Mouse (Mus musculus): ENCODE data around the gene Trip10. TPM values are rescaled to one million over a fixed set of nuclear protein-coding genes. Genes with fewer than 3 reads are reported as not detected.
A peak's percentile ranks its signal among the peaks of the same experiment; 100 is the strongest.

Gene Trip10
- total and polyA plus RNA-seq, 3 experiments = 21.5 to 40.0 (median 22.9) TPM

DNA sequence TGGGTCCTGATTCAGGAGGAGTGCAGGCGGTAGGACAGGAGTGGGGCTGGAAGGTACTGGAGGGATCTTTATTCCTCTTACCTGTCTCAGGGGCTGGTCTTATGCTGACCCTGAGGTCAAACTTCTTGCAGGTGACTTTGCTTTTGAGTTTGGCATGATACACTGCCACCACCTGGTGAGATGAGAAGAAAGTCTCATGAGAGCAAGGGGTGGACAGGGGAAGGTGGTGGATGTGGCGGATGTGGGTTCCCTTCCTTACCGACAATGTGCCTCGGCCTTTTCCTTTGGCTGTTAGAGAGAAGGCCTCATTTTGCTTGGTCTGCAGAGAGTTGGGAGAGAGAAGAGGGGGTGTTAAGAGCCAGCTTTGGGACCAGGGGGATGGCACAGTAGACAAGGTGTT is 39.9 kb upstream of the Trip10 start:
- Histone ChIP-seq H3K79me2 (replicated peaks; ENCODE audit: control insufficient read depth, extremely low read depth, insufficient read depth, poor library complexity, severe bottlenecking) (no peaks in the 10 kb centered on the region), H3K4me2 (ENCODE audit: insufficient read depth, low read depth, poor library complexity, severe bottlenecking) (no peak overlapping the region), H3K9me3 (replicated peaks; ENCODE audit: low read length) (no peaks in the 10 kb centered on the region), H3K4me3 (replicated peaks in 1 of 3; ENCODE audit: low read depth in 2 of 3, low read length in 2 of 3, poor library complexity in 1 of 3) (no peak overlapping the region), H3K4me1 (ENCODE audit: control insufficient read depth in 1 of 2, insufficient read depth in 2 of 2) (peaks cover 6 to 17% of the 10 kb centered on the region in 2 experiments), H3K27me3 (replicated peaks) (peaks cover 2% of the 10 kb centered on the region), H3K27ac (ENCODE audit: insufficient read depth, low read depth) (no peak overlapping the region), H3K36me3 (replicated peaks in 1 of 2; ENCODE audit: control insufficient read depth in 1 of 2, insufficient read depth in 1 of 2, low read length in 1 of 2) (no peaks in the 10 kb centered on the region), H3K9ac (ENCODE audit: insufficient read depth, low read depth) (no peak overlapping the region)
- dilution Hi-C loops (cut with MboI; ENCODE audit: extremely low pct_ligation_motif_present, extremely low pct_unique_long_range_greater_than_20kb, low sequenced_read_pairs) (no loop called here), in situ Hi-C loops (cut with MboI; ENCODE audit: low pct_ligation_motif_present, low pct_unique_long_range_greater_than_20kb, low sequenced_read_pairs) (loop anchor here (10.0 kb wide), 1 partner anchor 215 kb away; the partner anchor contains the start of genes Alkbh7 and Clpp)
- no peak for DNase-seq (ENCODE audit: extremely low read depth)
- no peak for TF ChIP-seq KAT2A (IDR thresholded peaks at IDR 0.05; ENCODE audit: insufficient replicate concordance, low read length)
- peak; percentile 74 for TF ChIP-seq RAD21 (IDR thresholded peaks at IDR 0.05; ENCODE audit: low read depth, low read length)
- no peak for TF ChIP-seq NRF1 (IDR thresholded peaks at IDR 0.05; ENCODE audit: low read depth, low read length)
- no peak for TF ChIP-seq TBP (conservative IDR thresholded peaks at IDR 0.05; ENCODE audit: low read depth, low read length)
- no peak for TF ChIP-seq MAX (IDR thresholded peaks at IDR 0.05; ENCODE audit: low read length)
- no peak for TF ChIP-seq EP300 (IDR thresholded peaks at IDR 0.05; ENCODE audit: low read length)
- TF ChIP-seq USF2 (conservative IDR thresholded peaks at IDR 0.05; ENCODE audit: low read depth, low read length) = no peak
- TF ChIP-seq JUN (IDR thresholded peaks at IDR 0.05; ENCODE audit: insufficient read depth, low read depth, low read length) = no peak
- peak; percentile 87 for TF ChIP-seq SMC3 (IDR thresholded peaks at IDR 0.05; ENCODE audit: low read depth, low read length)
- TF ChIP-seq SIN3A (IDR thresholded peaks at IDR 0.05; ENCODE audit: low read length) = 0 out of 2 replicates have a peak, but pooled peaks have one; percentile 28
- peak; percentile 13 to 78; a peak in 3 of 4 replicates for TF ChIP-seq CTCF (conservative IDR thresholded peaks at IDR 0.05 in 1 of 2, IDR thresholded peaks at IDR 0.05 in 1 of 2; ENCODE audit: low read depth in 2 of 2, low read length in 2 of 2)
- peak; percentile 43; the same call in 1 of the 2 replicates for TF ChIP-seq BHLHE40 (IDR thresholded peaks at IDR 0.05; ENCODE audit: low read depth, low read length)
- 0 out of 2 replicates have a peak, but pooled peaks have one; percentile 38 for TF ChIP-seq NELFE (IDR thresholded peaks at IDR 0.05; ENCODE audit: low read depth, low read length)
- no peak for TF ChIP-seq ETS1 (conservative IDR thresholded peaks at IDR 0.05; ENCODE audit: low read depth, low read length)
- no peak for TF ChIP-seq TCF12 (IDR thresholded peaks at IDR 0.05; ENCODE audit: low read depth, low read length)

DNA sequence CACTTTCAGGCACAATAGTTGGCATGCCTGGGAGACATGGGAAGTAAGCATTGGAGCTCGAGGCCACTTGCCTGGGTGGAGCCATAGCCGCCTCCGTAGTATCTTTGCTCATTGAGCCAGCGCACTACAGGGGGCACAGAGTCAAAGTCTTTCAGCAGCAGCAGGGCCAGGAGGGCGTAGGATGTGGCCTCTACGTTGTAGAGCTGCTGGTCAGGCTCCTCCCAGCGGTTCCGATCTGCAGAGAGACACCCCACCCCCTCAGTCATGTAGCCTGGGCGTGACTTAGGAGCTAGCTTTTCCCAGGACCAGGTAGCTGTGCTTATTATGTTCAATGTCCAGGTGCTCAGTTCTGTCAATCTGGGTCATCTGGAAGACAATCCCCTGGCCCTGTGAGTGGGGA is 37.8 kb upstream of the Trip10 start:
- Histone ChIP-seq H3K79me2 (replicated peaks; ENCODE audit: control insufficient read depth, extremely low read depth, insufficient read depth, poor library complexity, severe bottlenecking) (no peaks in the 10 kb centered on the region), H3K9ac (ENCODE audit: insufficient read depth, low read depth) (no peak overlapping the region), H3K4me2 (ENCODE audit: insufficient read depth, low read depth, poor library complexity, severe bottlenecking) (no peak overlapping the region), H3K9me3 (replicated peaks; ENCODE audit: low read length) (no peaks in the 10 kb centered on the region), H3K4me1 (ENCODE audit: control insufficient read depth in 1 of 2, insufficient read depth in 2 of 2) (peaks cover 6 to 13% of the 10 kb centered on the region in 2 experiments; a peak in 2 of 4 replicates), H3K4me3 (replicated peaks in 1 of 3; ENCODE audit: low read depth in 2 of 3, low read length in 2 of 3, poor library complexity in 1 of 3) (no peak overlapping the region), H3K36me3 (replicated peaks in 1 of 2; ENCODE audit: control insufficient read depth in 1 of 2, insufficient read depth in 1 of 2, low read length in 1 of 2) (no peaks in the 10 kb centered on the region), H3K27ac (ENCODE audit: insufficient read depth, low read depth) (no peak overlapping the region), H3K27me3 (replicated peaks) (peaks cover 4% of the 10 kb centered on the region)
- no peak for DNase-seq (ENCODE audit: extremely low read depth)
- in situ Hi-C loops (cut with MboI; ENCODE audit: low pct_ligation_motif_present, low pct_unique_long_range_greater_than_20kb, low sequenced_read_pairs) = no loop called here
- TF ChIP-seq POLR2A (IDR thresholded peaks at IDR 0.05; ENCODE audit: low read depth, low read length) (no peak), JUN (IDR thresholded peaks at IDR 0.05; ENCODE audit: insufficient read depth, low read depth, low read length) (no peak), E2F4 (IDR thresholded peaks at IDR 0.05; ENCODE audit: insufficient replicate concordance, low read depth, low read length) (no peak), ZNF384 (IDR thresholded peaks at IDR 0.05; ENCODE audit: low read depth, low read length) (no peak), KAT2A (IDR thresholded peaks at IDR 0.05; ENCODE audit: insufficient replicate concordance, low read length) (no peak), HCFC1 (IDR thresholded peaks at IDR 0.05; ENCODE audit: low read depth, low read length) (no peak), MYC (IDR thresholded peaks at IDR 0.05; ENCODE audit: low read depth, low read length) (no peak), NRF1 (IDR thresholded peaks at IDR 0.05; ENCODE audit: low read depth, low read length) (no peak), POLR2AphosphoS2 (IDR thresholded peaks at IDR 0.05; ENCODE audit: low read depth, low read length) (no peak), BHLHE40 (IDR thresholded peaks at IDR 0.05; ENCODE audit: low read depth, low read length) (no peak), EP300 (IDR thresholded peaks at IDR 0.05; ENCODE audit: low read length) (no peak)
- dilution Hi-C loops (cut with MboI; ENCODE audit: extremely low pct_ligation_motif_present, extremely low pct_unique_long_range_greater_than_20kb, low sequenced_read_pairs) = no loop called here
